Mouse (Mus musculus) midbrain, embryonic 15.5 days (tissue): ENCODE data around the gene Crtac1. TPM values are rescaled to one million over a fixed set of nuclear protein-coding genes. Genes with fewer than 3 reads are reported as not detected.
A peak's percentile ranks its signal among the peaks of the same experiment; 100 is the strongest.

Experiments
- ATAC-seq: fragments of 200-750 bp; cut with Nextera tagmentation; replicated peaks from 2 replicates; pipeline ENCODE4 v1.8.0; 2017; ENCODE audit warnings: moderate TSS enrichment
- H3K27ac ChIP-seq: fragments of 300-500 bp; sonication (generic); 2 replicates; pipeline ENCODE4 v1.5.1; 2015; ENCODE audit warnings: mild to moderate bottlenecking, inconsistent platforms
- H3K27me3 ChIP-seq: fragments of 300-500 bp; sonication (generic); replicated peaks from 2 replicates; pipeline ENCODE4 v1.6.1; 2015; ENCODE audit warnings: inconsistent platforms
- H3K36me3 ChIP-seq: fragments of 300-500 bp; sonication (generic); replicated peaks from 2 replicates; pipeline ENCODE4 v1.6.1; 2015; ENCODE audit warnings: inconsistent platforms
- H3K4me1 ChIP-seq: fragments of 300-500 bp; sonication (generic); 2 replicates; pipeline ENCODE4 v1.6.1; 2015; ENCODE audit warnings: inconsistent platforms
- H3K4me2 ChIP-seq: fragments of 300-500 bp; sonication (generic); 2 replicates; pipeline ENCODE4 v1.6.1; 2015; ENCODE audit warnings: inconsistent platforms, mild to moderate bottlenecking, moderate library complexity
- H3K4me3 ChIP-seq: fragments of 300-500 bp; sonication (generic); 2 replicates; pipeline ENCODE4 v1.5.1; 2015; ENCODE audit warnings: mild to moderate bottlenecking, inconsistent platforms
- H3K9ac ChIP-seq: fragments of 300-500 bp; sonication (generic); 2 replicates; pipeline ENCODE4 v1.6.1; 2015; ENCODE audit warnings: mild to moderate bottlenecking, inconsistent platforms
- H3K9me3 ChIP-seq: fragments of 300-500 bp; sonication (generic); 2 replicates; pipeline ENCODE4 v1.6.1; 2016; ENCODE audit warnings: inconsistent platforms
- WGBS: fragments of 180-500 bp; shearing (Covaris S2); methylation state at CpG from one replicate; pipeline ENCODE4 v1.1.7; 2015; ENCODE audit warnings: mixed read lengths; 5-methylcytosine and 5-hydroxymethylcytosine counted together
- polyA plus RNA-seq: library from polyadenylated mRNA; unstranded; fragments of >200 nt; fragmentation: Nextera tagmentation; extraction: Ambion mirVana; gene quantifications from 2 replicates; pipeline ENCODE4 v1.2.1, GENCODE M21; 2015

The Crtac1 gene
- polyA plus RNA-seq, 1 experiment from 2014 or later: 24.6 TPM

GRCm38 (mm10) chr19:42409856-42410255, 21.7 kb downstream of the Crtac1 start:
- H3K36me3 ChIP-seq: no peaks in the 10 kb centered on the region
- H3K9ac ChIP-seq: no peak overlapping the region
- H3K27me3 ChIP-seq: no peaks in the 10 kb centered on the region; the same call in 1 of the 2 replicates
- H3K4me3 ChIP-seq: no peak overlapping the region
- H3K9me3 ChIP-seq: no peaks in the 10 kb centered on the region
- no peak for ATAC-seq
- peaks cover 18% of the 10 kb centered on the region for H3K4me1 ChIP-seq
- 38% methylated on average over 5 of the region's 5 CpGs for WGBS
- no peak overlapping the region for H3K4me2 ChIP-seq
- peak overlapping the region; percentile 57; the same call in 1 of the 2 replicates for H3K27ac ChIP-seq

DNA sequence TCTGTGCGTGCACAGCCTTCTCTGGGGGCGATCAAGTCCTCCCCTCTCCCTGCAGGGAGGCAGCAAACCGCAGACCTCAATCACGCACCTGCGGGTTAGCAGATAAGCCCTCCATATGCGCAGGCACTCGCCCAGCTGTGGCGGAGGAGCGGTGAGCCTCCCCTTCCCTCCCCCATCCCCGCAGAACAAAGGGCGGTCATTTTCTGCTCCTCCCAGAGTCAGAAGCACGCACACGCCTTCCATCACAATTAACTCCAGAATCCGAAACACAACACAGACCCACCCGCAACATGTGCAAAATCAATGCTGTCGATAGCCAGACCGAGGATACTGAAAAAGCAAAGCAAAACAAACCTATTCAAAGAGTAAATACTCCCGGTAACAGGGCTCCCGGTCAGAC, 22.4 kb downstream of the Crtac1 start:
- WGBS: 1% methylated on average over 19 of the region's 19 CpGs
- Histone ChIP-seq H3K4me3 (peak overlapping the region; percentile 11), H3K36me3 (no peaks in the 10 kb centered on the region), H3K27ac (peak overlapping the region; percentile 57), H3K4me1 (peaks cover 18% of the 10 kb centered on the region), H3K4me2 (peak overlapping the region; percentile 47), H3K9ac (peak overlapping the region; percentile 30; the same call in 1 of the 2 replicates), H3K27me3 (no peaks in the 10 kb centered on the region; the same call in 1 of the 2 replicates), H3K9me3 (no peaks in the 10 kb centered on the region)
- peak; percentile 76 for ATAC-seq

GRCm38 (mm10) chr19:42404364-42404763, 27.2 kb downstream of the Crtac1 start:
- WGBS: 86% methylated on average over 15 of the region's 15 CpGs
- H3K27ac ChIP-seq: no peak overlapping the region

GRCm38 (mm10) chr19:42399974-42400373, 31.6 kb downstream of the Crtac1 start:
- WGBS: 59% methylated on average over 3 of the region's 3 CpGs
- no peak overlapping the region for H3K27ac ChIP-seq
- no peaks in the 10 kb centered on the region for H3K9me3 ChIP-seq
- no peaks in the 10 kb centered on the region for H3K36me3 ChIP-seq
- H3K4me1 ChIP-seq: 0 out of 2 replicates have a peak, but pooled peaks cover 4% of the 10 kb centered on the region
- H3K9ac ChIP-seq: no peak overlapping the region
- no peak overlapping the region for H3K4me2 ChIP-seq
- no peak overlapping the region for H3K4me3 ChIP-seq
- no peak for ATAC-seq
- H3K27me3 ChIP-seq: no peaks in the 10 kb centered on the region

More at GRCm38 (mm10) chr19:42404364-42404763, 27.2 kb downstream of the Crtac1 start:
- Histone ChIP-seq H3K36me3 (no peaks in the 10 kb centered on the region), H3K4me1 (peaks cover 10% of the 10 kb centered on the region), H3K27me3 (no peaks in the 10 kb centered on the region), H3K9ac (no peak overlapping the region), H3K9me3 (no peaks in the 10 kb centered on the region), H3K4me3 (no peak overlapping the region), H3K4me2 (no peak overlapping the region)
- no peak for ATAC-seq

GRCm38 (mm10) chr19:42397281-42397680, 34.3 kb downstream of the Crtac1 start:
- Histone ChIP-seq H3K4me1 (0 out of 2 replicates have a peak, but pooled peaks cover 4% of the 10 kb centered on the region), H3K36me3 (no peaks in the 10 kb centered on the region), H3K9me3 (no peaks in the 10 kb centered on the region), H3K27ac (no peak overlapping the region), H3K4me2 (no peak overlapping the region), H3K9ac (no peak overlapping the region), H3K4me3 (no peak overlapping the region), H3K27me3 (no peaks in the 10 kb centered on the region)
- no peak for ATAC-seq
- WGBS: 23% methylated on average over 11 of the region's 11 CpGs

DNA sequence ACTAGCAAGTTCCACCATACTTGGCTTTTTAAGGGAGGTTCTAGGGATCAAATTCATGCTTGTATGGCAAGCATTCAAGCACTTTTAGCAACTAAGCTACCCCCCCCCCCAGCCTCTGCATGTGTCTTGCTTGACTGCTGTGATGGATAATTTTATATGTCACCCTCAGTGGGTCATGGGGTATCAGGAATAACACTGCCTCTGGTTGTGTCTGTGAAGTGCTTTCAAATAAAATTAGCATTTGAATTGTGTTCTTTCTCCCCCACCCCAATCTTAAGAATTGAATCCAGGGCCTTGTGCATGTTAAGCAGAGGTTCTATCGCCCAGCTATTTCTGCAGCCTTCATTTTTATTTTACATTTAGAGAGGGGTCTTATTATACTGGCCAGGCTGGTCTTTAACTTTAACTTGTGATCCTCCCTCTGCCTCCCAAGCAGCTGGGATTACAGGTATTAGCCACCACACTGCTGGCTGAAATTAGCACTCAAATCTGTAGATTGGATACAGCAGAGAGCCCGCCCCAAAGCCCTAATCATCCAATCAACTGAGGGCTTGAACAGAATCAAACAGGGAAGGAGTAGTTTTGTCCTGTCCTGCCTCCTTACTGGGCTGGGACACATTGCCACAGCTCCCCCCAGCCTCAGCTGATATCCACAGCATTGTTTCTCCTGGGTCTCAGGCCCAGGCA, 36.6 kb downstream of the Crtac1 start:
- ATAC-seq: no peak
- no peaks in the 10 kb centered on the region for H3K36me3 ChIP-seq
- no peaks in the 10 kb centered on the region for H3K27me3 ChIP-seq
- H3K9ac ChIP-seq: no peak overlapping the region
- peaks cover 4% of the 10 kb centered on the region; the same call in 1 of the 2 replicates for H3K4me1 ChIP-seq
- H3K9me3 ChIP-seq: no peaks in the 10 kb centered on the region
- 43% methylated on average over 2 of the region's 2 CpGs for WGBS
- no peak overlapping the region for H3K27ac ChIP-seq
- no peak overlapping the region for H3K4me2 ChIP-seq
- no peak overlapping the region for H3K4me3 ChIP-seq

DNA sequence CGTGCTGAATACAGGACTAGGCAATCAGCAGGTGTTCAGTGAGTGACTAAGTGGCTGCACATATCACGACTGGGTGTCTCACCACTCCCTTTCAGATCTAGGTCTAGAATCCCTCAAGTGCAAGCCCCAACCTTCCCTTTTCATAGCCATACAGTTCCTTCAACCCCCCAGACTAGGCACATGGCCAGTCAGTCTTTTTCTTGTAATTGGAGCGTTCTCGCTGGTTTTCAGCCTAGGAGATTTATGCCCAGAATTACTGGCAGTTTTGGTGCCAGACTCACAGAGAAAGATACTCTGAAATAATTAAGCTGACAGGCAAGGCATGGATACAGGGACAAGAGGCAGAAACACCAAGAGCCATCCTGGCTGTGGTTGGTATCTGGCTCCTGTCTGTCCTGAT, 37.7 kb downstream of the Crtac1 start:
- no peak overlapping the region for H3K4me2 ChIP-seq
- H3K9ac ChIP-seq: no peak overlapping the region
- H3K27ac ChIP-seq: no peak overlapping the region
- 67% methylated on average over 4 of the region's 4 CpGs for WGBS
- H3K36me3 ChIP-seq: no peaks in the 10 kb centered on the region
- no peak for ATAC-seq
- H3K27me3 ChIP-seq: no peaks in the 10 kb centered on the region
- H3K9me3 ChIP-seq: no peaks in the 10 kb centered on the region
- H3K4me1 ChIP-seq: peaks cover 4% of the 10 kb centered on the region; the same call in 1 of the 2 replicates
- no peak overlapping the region for H3K4me3 ChIP-seq

GRCm38 (mm10) chr19:42392094-42392493, 39.5 kb downstream of the Crtac1 start:
- Histone ChIP-seq H3K4me3 (no peak overlapping the region), H3K4me1 (peaks cover 4% of the 10 kb centered on the region; the same call in 1 of the 2 replicates), H3K27ac (no peak overlapping the region), H3K36me3 (no peaks in the 10 kb centered on the region), H3K9me3 (no peaks in the 10 kb centered on the region), H3K27me3 (no peaks in the 10 kb centered on the region), H3K9ac (no peak overlapping the region), H3K4me2 (no peak overlapping the region)
- ATAC-seq: no peak
- whole genome bisulfite sequencing: 83% methylated on average over 8 of the region's 8 CpGs

- H3K4me3 ChIP-seq: no peak overlapping the region
- H3K9ac ChIP-seq: no peak overlapping the region
- no peak overlapping the region for H3K27ac ChIP-seq
- no peaks in the 10 kb centered on the region for H3K9me3 ChIP-seq
- H3K4me2 ChIP-seq: no peak overlapping the region
- 78% methylated on average over 14 of the region's 14 CpGs for WGBS
- no peaks in the 10 kb centered on the region for H3K27me3 ChIP-seq
- H3K36me3 ChIP-seq: no peaks in the 10 kb centered on the region
- peaks cover 10% of the 10 kb centered on the region for H3K4me1 ChIP-seq
- ATAC-seq: no peak
These were observed 42.0 kb downstream of the Crtac1 start for GRCm38 (mm10) chr19:42389574-42389973.

DNA sequence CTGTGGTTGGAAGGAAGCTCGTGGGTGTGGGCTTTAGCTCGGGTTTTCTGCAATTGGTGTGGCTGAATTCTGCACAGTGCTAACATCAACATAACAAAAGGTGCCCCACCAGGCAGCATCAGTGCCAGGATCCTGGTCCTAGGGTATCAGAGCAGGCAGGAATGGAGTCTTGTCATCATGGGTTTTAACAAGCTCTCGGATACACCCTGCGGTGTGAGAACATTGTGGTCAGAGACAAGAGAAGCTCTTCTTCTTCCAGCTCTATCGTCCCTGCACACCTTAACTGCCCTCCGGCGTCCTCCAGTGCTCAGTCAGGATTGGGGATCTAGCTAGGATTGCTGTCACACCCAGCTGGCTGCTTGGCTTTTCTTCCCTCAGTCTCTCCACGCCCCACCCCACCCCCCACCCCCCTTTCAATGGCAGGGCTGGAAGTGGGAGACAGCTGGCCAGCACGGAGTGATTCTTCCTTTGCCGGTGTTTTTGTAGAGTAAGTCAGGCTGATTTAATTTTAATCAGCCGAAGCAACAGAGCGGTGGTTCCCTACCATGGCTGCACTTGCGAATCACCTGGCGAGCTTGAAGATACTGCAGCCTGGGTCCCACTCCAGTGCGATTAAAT, 46.5 kb downstream of the Crtac1 start:
- H3K4me3 ChIP-seq: peak overlapping the region; percentile 9; the same call in 1 of the 2 replicates
- H3K4me2 ChIP-seq: peak overlapping the region; percentile 35
- H3K9me3 ChIP-seq: no peaks in the 10 kb centered on the region
- peaks cover 26% of the 10 kb centered on the region for H3K4me1 ChIP-seq
- H3K27me3 ChIP-seq: no peaks in the 10 kb centered on the region; the same call in 1 of the 2 replicates
- peak; percentile 25; the same call in 1 of the 2 replicates for ATAC-seq
- no peak overlapping the region for H3K9ac ChIP-seq
- H3K36me3 ChIP-seq: no peaks in the 10 kb centered on the region
- H3K27ac ChIP-seq: no peak overlapping the region
- WGBS: 11% methylated on average over 15 of the region's 15 CpGs

DNA sequence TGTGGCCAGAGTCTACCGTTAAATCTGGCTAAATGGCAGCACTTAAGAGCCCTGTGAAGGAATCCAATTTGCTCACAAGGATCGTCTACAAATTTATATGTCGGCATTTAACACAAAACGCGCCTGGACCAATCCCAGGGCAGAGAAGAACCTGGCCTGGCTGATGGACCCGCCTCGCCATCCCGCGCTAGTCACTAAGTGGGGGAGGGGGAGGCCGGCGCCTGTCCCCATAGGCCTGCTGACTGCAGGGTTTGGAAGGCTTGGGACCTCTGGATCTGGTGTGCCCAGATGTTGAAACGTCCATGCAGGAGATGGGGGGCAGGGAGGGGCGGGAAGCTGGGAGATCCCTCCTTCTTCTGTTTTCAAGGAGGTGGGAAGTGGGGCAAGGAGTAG, 50.6 kb downstream of the Crtac1 start:
- 2% methylated on average over 13 of the region's 13 CpGs for WGBS
- H3K9me3 ChIP-seq: no peaks in the 10 kb centered on the region
- peak overlapping the region; percentile 73 for H3K27ac ChIP-seq
- no peaks in the 10 kb centered on the region; the same call in 1 of the 2 replicates for H3K27me3 ChIP-seq
- H3K9ac ChIP-seq: peak overlapping the region; percentile 7; the same call in 1 of the 2 replicates
- peak overlapping the region; percentile 23 for H3K4me3 ChIP-seq
- H3K4me1 ChIP-seq: peaks cover 28% of the 10 kb centered on the region
- ATAC-seq: peak; percentile 49
- H3K4me2 ChIP-seq: peak overlapping the region; percentile 48
- H3K36me3 ChIP-seq: no peaks in the 10 kb centered on the region

GRCm38 (mm10) chr19:42380321-42380980, 51.1 kb downstream of the Crtac1 start:
- peak; percentile 65 for ATAC-seq
- Histone ChIP-seq H3K4me1 (peaks cover 26% of the 10 kb centered on the region), H3K36me3 (no peaks in the 10 kb centered on the region), H3K27ac (peak overlapping the region; percentile 73), H3K4me3 (peak overlapping the region; percentile 23), H3K9ac (peak overlapping the region; percentile 7; the same call in 1 of the 2 replicates), H3K4me2 (peak overlapping the region; percentile 48), H3K9me3 (no peaks in the 10 kb centered on the region), H3K27me3 (no peaks in the 10 kb centered on the region; the same call in 1 of the 2 replicates)
- 2% methylated on average over 26 of the region's 26 CpGs for WGBS
